Mouse (Mus musculus): Measurements from ENCODE around the gene Ubr4.

The Ubr4 gene

GRCm38 (mm10) chr4:139430891-139431290 lies 78.5 kb downstream of the Ubr4 start:
- DNase-seq (ENCODE audit: low read depth, low spot score) = no peak

GRCm38 (mm10) chr4:139432966-139433765 lies 80.8 kb downstream of the Ubr4 start:
- no peak for DNase-seq (ENCODE audit: low read depth, low spot score)

GRCm38 (mm10) chr4:139441244-139441643 lies 88.8 kb downstream of the Ubr4 start:
- no peak for DNase-seq (ENCODE audit: low read depth, low spot score)

- no peak for DNase-seq (ENCODE audit: low read depth, low spot score)
Measured at GRCm38 (mm10) chr4:139441806-139442205, 89.4 kb downstream of the Ubr4 start.

- DNase-seq (ENCODE audit: low read depth, low spot score) = peak; percentile 67
Measured at GRCm38 (mm10) chr4:139442391-139443355, 90.3 kb downstream of the Ubr4 start.

- DNase-seq (ENCODE audit: low read depth, low spot score) = no peak
Measured at GRCm38 (mm10) chr4:139444315-139444714, 91.9 kb downstream of the Ubr4 start.

- no peak for DNase-seq (ENCODE audit: low read depth, low spot score)
Measured at GRCm38 (mm10) chr4:139446176-139446575, 93.8 kb downstream of the Ubr4 start.

GRCm38 (mm10) chr4:139446731-139447675 lies 94.6 kb downstream of the Ubr4 start:
- DNase-seq (ENCODE audit: low read depth, low spot score) = peak; percentile 40

DNA sequence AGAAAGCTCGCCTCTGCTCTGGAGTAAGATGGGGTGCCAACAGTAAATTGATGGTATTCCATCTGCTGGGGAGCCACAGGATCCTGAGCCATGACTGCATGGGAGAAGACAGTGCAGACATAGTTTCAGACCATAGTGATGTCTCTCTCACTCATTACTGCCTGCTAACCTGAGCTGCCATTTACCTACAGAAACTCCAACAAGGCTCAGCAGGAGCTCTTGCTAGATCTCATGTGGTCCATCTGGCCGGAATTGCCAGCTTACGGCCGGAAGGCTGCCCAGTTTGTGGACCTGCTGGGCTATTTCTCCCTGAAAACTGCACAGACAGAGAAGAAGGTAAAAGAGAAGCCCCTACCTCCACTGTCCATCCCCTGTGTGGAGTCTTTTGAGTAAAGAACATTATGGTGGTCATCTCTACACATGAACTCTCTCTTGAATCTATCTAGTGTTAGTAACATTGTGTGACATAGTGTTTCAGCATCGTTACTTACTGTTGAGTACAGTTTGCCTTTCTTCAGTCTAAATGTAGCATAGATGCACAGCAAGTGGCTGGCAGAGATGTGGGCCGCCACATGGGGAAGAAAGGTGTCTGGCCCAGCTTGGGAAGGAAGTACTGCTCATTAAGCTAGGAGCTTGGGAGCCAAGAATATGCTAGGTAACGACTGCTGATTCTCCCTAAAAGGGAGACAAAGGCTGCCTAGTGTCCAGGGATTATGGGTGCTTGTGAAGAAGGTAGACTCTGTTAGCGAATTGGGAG lies 100.7 kb downstream of the Ubr4 start:
- no peak for DNase-seq (ENCODE audit: low read depth, low spot score)

DNA sequence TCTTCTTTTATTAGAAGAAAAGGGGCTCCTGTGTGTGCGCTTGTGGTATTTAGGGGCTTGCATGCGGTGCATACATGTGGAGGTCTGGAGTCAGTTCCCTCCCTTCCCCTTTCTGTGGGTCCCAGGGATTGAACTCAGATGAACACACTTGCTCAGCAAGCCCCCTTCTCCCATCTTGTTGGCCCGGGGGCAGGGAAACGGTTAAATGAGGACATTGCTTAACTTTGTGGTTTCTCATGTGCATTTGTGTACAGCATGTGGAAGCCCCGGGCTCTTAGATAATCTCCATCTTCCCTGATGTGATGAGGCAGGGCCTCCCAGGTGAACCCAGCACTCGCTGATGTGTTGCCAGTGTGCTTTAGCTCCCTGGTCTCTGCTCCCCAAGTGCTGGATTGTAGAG lies 101.9 kb downstream of the Ubr4 start:
- no peak for DNase-seq (ENCODE audit: low read depth, low spot score)

DNA sequence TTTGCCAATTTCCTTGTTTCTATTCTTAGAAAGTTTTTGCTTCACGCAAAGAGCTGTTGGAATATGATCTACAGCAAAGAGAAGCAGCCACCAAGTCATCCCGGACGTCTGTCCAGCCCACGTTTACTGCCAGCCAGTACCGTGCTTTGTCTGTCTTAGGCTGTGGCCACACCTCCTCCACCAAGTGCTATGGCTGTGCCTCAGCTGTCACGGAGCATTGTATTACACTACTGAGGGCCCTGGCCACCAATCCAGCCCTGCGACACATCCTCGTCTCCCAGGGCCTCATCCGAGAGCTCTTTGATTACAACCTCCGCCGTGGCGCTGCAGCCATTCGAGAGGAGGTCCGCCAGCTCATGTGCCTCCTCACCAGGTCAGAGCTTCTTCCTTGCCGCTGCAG lies 107.6 kb downstream of the Ubr4 start:
- DNase-seq (ENCODE audit: low read depth, low spot score) = no peak

GRCm38 (mm10) chr4:139464163-139464562 lies 111.8 kb downstream of the Ubr4 start:
- no peak for DNase-seq (ENCODE audit: low read depth, low spot score)

GRCm38 (mm10) chr4:139466541-139466940 lies 114.1 kb downstream of the Ubr4 start:
- DNase-seq (ENCODE audit: low read depth, low spot score) = no peak

DNA sequence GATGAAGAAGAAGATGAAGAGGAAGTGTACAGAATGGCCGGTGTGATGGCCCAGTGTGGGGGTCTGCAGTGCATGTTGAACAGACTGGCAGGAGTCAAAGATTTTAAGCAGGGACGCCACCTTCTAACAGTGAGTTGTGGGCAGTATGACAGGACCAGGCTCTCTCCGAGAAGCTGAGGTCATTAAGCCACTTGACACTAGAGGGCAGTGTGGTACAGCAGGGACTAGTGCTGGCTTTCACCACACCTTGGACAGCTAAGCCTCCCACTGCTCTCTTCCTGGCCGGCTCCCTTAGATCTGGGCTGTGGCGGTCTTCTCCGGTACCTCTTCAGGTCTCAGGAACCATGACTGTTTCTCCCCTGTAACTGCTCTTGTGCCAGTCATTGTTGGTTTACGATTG lies 117.8 kb downstream of the Ubr4 start:
- peak; percentile 84 for DNase-seq (ENCODE audit: low read depth, low spot score)

DNA sequence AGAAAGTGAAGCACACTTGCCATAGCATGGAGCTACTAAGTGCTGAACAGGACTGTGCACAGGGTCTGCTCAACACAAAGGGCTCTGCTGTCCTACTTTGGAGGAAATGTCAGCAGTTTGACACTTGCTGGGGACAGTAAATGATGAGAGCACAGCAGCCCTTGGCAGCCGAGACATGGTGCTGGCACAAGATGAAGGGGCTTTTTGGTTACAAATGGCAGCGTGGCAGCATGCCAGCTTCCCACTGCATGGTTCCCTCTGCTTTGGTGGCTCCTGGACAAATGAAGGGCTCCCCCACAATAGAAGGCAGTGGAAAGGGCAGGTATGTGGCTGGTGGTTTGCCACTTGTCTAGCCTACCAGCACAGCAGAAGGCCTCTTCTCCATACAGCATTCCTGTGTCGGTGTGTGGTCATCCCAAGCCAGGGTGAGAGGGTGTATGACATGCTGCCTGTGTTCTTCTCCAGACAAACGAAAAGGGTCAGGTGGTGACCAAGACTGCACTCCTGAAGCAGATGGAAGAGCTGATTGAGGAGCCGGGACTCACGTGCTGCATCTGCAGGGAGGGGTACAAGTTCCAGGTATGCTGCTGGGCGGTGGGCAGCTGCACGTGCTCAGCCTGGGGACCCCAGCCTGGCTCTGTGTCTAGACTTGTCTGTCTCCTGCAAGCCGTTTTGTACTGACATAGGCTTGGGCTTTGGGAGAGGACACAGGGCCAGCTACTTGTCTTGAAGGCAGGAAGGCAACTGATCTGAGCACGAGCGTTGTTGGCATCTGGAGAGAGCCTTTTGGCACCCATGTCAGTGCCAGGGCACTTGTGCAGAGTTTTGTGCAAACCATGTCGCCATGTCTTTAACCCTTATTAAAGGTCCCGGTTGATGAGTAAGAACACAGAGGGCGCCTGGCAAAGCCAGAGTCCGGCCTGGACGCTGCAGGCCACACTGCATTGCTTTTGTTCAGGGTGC lies 124.5 kb downstream of the Ubr4 start:
- DNase-seq (ENCODE audit: low read depth, low spot score) = no peak

- DNase-seq (ENCODE audit: low read depth, low spot score) = peak; percentile 50
Measured at GRCm38 (mm10) chr4:139477983-139478382, 125.6 kb downstream of the Ubr4 start.

- no peak for DNase-seq (ENCODE audit: low read depth, low spot score)
Measured at GRCm38 (mm10) chr4:139479176-139479575, 126.8 kb downstream of the Ubr4 start.

DNA sequence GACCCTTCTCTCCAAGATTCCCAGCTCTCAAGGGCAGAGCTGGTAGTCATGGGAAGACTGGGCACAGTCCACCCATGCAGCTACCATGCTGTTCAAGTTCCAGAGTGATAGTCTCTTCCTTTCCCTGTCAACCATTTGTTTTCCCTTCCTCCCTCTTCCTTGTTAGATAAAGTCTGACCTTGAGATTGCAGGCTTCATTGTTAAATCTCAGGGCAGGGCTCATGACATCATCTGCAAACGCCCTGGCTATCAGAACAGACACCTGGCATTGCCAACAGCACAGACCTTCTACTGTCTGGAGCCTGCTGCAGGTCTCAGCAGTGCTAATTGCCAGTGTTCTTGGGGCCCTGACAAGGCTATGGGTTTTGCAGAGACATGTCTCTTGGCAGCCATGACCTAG lies 129.0 kb downstream of the Ubr4 start:
- no peak for DNase-seq (ENCODE audit: low read depth, low spot score)

- no peak for DNase-seq (ENCODE audit: low read depth, low spot score)
Measured at GRCm38 (mm10) chr4:139483461-139484105, 131.2 kb downstream of the Ubr4 start.
